Mouse (Mus musculus): Measurements from ENCODE around the gene Gm4969. TPM values are rescaled to one million over a fixed set of nuclear protein-coding genes. Genes with fewer than 3 reads are reported as not detected.
A peak's percentile ranks its signal among the peaks of the same experiment; 100 is the strongest.
"Not testable (repeated sequence)": the region's sequence is repeated elsewhere in the genome, so short reads cannot be mapped to it uniquely, and the experiment has no call there.

Gm4969 gene
- polyA plus RNA-seq, 1 experiment from 2014 or later = 2.2 TPM

DNA sequence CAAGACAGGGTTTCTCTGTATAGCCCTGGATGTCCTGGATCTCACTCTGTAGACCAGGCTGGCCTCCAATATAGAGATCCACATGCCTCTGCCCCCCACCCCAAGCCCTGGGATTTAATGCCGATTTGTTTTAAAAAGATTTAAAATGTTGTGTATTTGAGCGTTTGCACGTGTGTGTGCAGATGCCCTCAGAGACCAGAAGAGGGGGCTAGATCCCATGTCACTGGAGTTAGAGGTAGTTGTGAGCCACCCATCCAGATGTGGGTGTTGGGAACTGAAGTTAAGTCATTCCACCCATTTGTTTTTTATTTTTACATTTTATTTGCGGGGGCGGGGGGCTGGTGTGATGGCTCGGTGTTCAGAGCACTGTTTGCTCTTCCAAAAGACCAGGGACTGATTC is 43.7 kb downstream of the Gm4969 start:
- DNase-seq (ENCODE audit: low spot score) = no peak
- no peak overlapping the region for H3K27ac ChIP-seq
- peaks cover 23% of the 10 kb centered on the region for H3K4me1 ChIP-seq

DNA sequence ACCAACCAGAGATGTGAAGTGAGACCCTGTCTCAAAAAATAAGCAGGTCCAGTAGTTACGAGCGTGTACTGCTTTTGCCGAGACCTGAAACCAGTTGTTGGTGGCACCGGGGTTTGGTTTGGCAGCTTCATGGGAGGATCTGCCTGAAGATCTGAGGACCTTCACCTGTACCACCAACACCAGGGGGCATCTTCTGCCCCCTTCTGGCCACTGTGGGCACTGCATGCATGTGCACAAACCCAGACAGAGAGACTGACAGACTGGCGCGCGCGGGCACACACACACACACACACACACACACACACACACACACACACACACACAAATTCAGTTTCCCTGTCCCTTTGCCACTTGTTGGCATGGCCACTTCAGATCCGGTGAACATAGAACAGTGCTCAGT is 44.7 kb downstream of the Gm4969 start:
- Histone ChIP-seq H3K27ac (no peak overlapping the region), H3K4me3 (no peak overlapping the region), H3K36me3 (peaks cover 10% of the 10 kb centered on the region), H3K27me3 (ENCODE audit: low read depth, poor library complexity, severe bottlenecking) (no peaks in the 10 kb centered on the region), H3K9me3 (replicated peaks) (no peaks in the 10 kb centered on the region), H3K4me1 (peaks cover 23% of the 10 kb centered on the region)
- peak; percentile 51 for DNase-seq (ENCODE audit: low spot score)
- WGBS = 87% methylated on average over 9 of the region's 9 CpGs

More for the DNA sequence above, 43.7 kb downstream of the Gm4969 start:
- 94% methylated on average over 6 of the region's 6 CpGs for WGBS
- Histone ChIP-seq H3K27me3 (ENCODE audit: low read depth, poor library complexity, severe bottlenecking) (no peaks in the 10 kb centered on the region), H3K36me3 (peaks cover 20% of the 10 kb centered on the region), H3K4me3 (no peak overlapping the region), H3K9me3 (replicated peaks) (no peaks in the 10 kb centered on the region)

DNA sequence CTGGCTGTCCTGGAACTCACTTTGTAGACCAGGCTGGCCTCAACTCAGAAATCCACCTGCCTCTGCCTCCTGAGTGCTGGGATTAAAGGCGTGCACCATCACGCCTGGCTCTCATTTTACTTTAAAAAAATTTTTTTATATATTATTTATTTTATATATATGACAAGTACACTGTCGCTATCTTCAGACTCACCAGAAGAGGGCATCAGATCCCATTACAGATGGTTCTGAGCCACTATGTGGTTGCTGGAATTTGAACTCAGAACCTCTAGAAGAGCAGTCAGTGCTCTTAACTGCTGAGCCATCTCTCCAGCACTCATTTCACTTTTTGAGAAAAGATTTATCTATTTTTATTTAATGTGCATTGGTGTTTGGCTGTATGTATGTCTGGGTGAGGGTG is 47.1 kb downstream of the Gm4969 start:
- not testable (repeated sequence) for H3K27ac ChIP-seq; H3K4me3 ChIP-seq; H3K4me1 ChIP-seq; DNase-seq (ENCODE audit: low spot score); H3K36me3 ChIP-seq; H3K9me3 ChIP-seq (replicated peaks)
- H3K27me3 ChIP-seq (ENCODE audit: low read depth, poor library complexity, severe bottlenecking) = peaks cover 22% of the 10 kb centered on the region
- WGBS = 57% methylated on average over 3 of the region's 3 CpGs

DNA sequence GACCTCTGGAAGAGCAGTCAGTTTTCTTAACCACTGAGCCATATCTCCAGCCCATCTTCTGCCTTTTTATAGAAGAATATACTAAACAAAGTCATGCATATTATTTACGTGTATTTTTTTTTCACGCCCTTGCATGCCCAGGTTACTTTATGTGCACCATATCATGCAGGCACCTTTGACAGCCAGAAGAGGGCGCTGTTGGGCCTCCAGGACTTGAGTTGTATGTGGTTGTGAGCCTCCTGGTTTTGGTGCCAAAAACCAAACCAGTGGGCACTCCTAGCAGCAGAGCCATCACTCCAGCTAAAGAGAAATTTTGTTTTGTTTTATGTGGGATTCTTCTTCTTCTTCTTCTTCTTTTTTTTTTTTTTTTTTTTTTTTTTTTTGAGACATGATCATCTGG is 48.7 kb downstream of the Gm4969 start:
- H3K36me3 ChIP-seq = no peaks in the 10 kb centered on the region
- H3K27ac ChIP-seq = no peak overlapping the region
- H3K9me3 ChIP-seq (replicated peaks) = 0 out of 2 replicates have a peak, but pooled peaks cover 1% of the 10 kb centered on the region
- DNase-seq (ENCODE audit: low spot score) = peak; percentile 40
- no peak overlapping the region for H3K4me3 ChIP-seq
- WGBS = 50% methylated on average over 3 of the region's 3 CpGs
- no peaks in the 10 kb centered on the region for H3K4me1 ChIP-seq
- peaks cover 37% of the 10 kb centered on the region for H3K27me3 ChIP-seq (ENCODE audit: low read depth, poor library complexity, severe bottlenecking)

DNA sequence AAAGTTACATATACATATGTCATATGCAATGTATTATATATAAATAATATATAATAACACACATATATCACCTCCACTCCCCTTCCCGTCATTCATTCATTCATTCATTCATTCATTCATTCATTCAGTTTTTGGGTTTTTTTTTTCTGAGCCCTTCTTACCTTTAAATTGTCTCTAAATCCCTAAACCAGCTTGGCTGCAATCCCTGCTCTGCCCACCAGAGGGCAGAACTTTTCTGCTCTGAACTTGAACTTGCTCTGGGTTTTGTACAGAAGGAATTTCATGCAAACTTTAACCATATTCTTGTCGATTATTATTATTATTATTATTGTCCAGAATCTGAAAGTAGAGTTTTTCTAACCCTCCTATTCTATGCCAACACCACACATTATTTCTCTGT is 49.5 kb downstream of the Gm4969 start:
- Histone ChIP-seq H3K4me1 (no peaks in the 10 kb centered on the region), H3K27me3 (ENCODE audit: low read depth, poor library complexity, severe bottlenecking) (peaks cover 45% of the 10 kb centered on the region), H3K36me3 (no peaks in the 10 kb centered on the region), H3K9me3 (replicated peaks) (0 out of 2 replicates have a peak, but pooled peaks cover 1% of the 10 kb centered on the region), H3K4me3 (no peak overlapping the region), H3K27ac (no peak overlapping the region)
- 6% methylated on average over 2 of the region's 2 CpGs for WGBS
- peak; percentile 83 for DNase-seq (ENCODE audit: low spot score)

DNA sequence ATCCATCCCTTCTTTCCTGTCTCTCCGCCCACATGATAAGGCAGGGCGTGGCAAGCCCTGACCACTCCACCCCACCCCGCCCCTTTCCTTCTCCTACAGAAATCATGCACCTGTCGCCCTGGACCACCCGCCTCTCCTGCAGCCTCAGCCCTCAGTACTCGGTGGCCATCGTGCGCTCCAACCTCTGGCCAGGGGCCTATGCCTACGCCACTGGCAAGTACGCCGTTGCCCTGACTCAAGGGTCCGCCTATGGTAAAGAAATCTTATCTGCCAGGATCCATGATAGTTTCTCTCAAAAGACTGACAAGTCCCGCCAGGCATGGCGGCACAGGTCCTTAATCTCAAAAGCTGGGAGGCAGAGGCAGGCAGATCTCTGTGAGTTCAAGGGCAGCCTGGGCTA is 50.2 kb downstream of the Gm4969 start:
- 0 out of 2 replicates have a peak, but pooled peaks cover 1% of the 10 kb centered on the region for H3K9me3 ChIP-seq (replicated peaks)
- WGBS = 71% methylated on average over 11 of the region's 14 CpGs
- H3K36me3 ChIP-seq = no peaks in the 10 kb centered on the region
- H3K27ac ChIP-seq = no peak overlapping the region
- DNase-seq (ENCODE audit: low spot score) = no peak
- no peaks in the 10 kb centered on the region for H3K4me1 ChIP-seq
- H3K27me3 ChIP-seq (ENCODE audit: low read depth, poor library complexity, severe bottlenecking) = peaks cover 49% of the 10 kb centered on the region
- H3K4me3 ChIP-seq = no peak overlapping the region

DNA sequence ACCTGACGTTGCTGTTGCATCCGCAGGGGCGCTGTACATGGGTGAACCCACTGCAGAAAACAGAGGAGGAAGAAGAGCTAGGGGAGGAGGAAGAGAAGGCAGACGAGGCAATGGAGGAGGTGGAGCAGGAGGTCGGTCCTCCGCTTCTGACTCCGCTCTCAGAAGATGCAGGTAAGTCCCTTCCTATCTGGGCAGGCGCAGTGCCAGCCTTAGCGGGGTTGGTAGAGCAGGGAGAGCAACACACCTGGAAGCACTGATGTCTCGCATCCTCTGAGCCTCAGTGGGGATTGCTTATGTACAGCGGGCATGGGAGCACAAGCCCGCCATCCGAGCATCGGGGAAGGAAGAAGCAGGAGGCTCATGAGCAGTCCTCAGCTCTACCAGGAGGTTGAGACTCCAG is 51.1 kb downstream of the Gm4969 start:
- Histone ChIP-seq H3K9me3 (replicated peaks) (0 out of 2 replicates have a peak, but pooled peaks cover 1% of the 10 kb centered on the region), H3K4me3 (no peak overlapping the region), H3K27ac (no peak overlapping the region), H3K4me1 (no peaks in the 10 kb centered on the region), H3K27me3 (ENCODE audit: low read depth, poor library complexity, severe bottlenecking) (peaks cover 49% of the 10 kb centered on the region), H3K36me3 (no peaks in the 10 kb centered on the region)
- 48% methylated on average over 14 of the region's 14 CpGs for WGBS
- DNase-seq (ENCODE audit: low spot score) = no peak

DNA sequence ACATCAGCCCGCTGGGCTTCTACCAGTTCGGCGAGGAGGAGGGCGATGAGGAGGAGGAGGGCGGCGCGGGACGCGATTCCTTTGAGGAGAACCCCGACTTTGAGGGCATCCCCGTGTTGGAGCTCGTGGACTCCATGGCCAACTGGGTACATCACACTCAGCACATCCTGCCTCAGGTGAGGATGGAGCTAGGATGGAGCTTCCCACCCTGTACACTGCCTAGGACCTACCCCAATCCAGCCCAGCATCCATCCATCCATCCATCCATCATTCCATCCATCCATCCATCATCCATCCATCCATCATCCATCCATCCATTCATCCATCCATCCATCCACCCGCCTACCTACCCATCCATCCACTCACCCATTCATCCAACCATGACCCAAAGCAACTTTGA is 52.3 kb downstream of the Gm4969 start:
- Histone ChIP-seq H3K9me3 (replicated peaks) (0 out of 2 replicates have a peak, but pooled peaks cover 1% of the 10 kb centered on the region), H3K27me3 (ENCODE audit: low read depth, poor library complexity, severe bottlenecking) (peaks cover 49% of the 10 kb centered on the region), H3K36me3 (no peaks in the 10 kb centered on the region), H3K27ac (no peak overlapping the region), H3K4me3 (peak overlapping the region; percentile 15; the same call in 1 of the 2 replicates), H3K4me1 (no peaks in the 10 kb centered on the region)
- DNase-seq (ENCODE audit: low spot score) = no peak
- WGBS = 53% methylated on average over 13 of the region's 13 CpGs

DNA sequence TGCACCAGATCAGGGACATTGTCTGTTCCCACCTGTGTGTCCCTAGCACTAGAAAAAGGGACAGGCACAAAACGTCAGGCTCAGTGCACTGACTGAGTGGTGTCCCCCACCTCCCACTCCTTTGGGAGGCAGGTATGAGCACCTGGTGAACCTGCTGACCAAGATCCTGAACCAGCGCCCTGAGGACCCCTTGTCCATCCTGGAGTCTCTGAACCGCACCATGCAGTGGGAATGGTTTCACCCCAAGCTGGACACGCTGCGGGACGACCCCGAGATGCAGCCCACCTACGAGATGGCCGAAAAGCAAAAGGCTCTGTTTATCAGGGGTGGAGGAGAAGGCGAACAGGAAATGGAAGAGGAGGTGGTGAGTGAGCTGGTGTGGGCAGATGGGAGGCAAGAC is 60.8 kb downstream of the Gm4969 start:
- no peaks in the 10 kb centered on the region for H3K27me3 ChIP-seq (ENCODE audit: low read depth, poor library complexity, severe bottlenecking)
- H3K9me3 ChIP-seq (replicated peaks) = no peaks in the 10 kb centered on the region
- H3K27ac ChIP-seq = no peak overlapping the region
- no peak for DNase-seq (ENCODE audit: low spot score)
- H3K4me1 ChIP-seq = peaks cover 11% of the 10 kb centered on the region
- WGBS = 91% methylated on average over 10 of the region's 10 CpGs
- H3K4me3 ChIP-seq = no peak overlapping the region
- peaks cover 40% of the 10 kb centered on the region for H3K36me3 ChIP-seq

DNA sequence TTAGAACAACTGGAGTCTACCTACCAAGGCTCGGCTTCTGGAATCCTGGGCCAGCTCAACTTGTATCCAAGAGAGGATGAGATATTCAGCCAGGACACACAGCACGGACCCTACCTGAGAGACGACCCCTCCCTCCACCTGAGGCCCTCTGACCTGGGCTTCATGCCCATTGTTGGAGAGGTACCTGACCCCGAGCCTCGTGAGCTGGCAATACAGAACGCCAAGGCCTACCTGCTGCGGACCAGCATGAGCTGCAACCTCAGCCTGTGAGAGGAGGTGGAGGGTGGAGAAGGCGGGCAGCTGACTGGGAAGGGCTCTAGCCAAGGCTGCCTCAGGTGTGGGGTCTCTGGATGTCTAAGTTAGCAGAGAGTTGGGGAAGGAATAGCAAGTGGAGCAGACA is 63.1 kb downstream of the Gm4969 start:
- Histone ChIP-seq H3K4me1 (peaks cover 11% of the 10 kb centered on the region), H3K36me3 (peaks cover 63% of the 10 kb centered on the region), H3K27me3 (ENCODE audit: low read depth, poor library complexity, severe bottlenecking) (no peaks in the 10 kb centered on the region), H3K27ac (no peak overlapping the region), H3K9me3 (replicated peaks) (no peaks in the 10 kb centered on the region), H3K4me3 (no peak overlapping the region)
- no peak for DNase-seq (ENCODE audit: low spot score)
- 95% methylated on average over 8 of the region's 8 CpGs for WGBS

DNA sequence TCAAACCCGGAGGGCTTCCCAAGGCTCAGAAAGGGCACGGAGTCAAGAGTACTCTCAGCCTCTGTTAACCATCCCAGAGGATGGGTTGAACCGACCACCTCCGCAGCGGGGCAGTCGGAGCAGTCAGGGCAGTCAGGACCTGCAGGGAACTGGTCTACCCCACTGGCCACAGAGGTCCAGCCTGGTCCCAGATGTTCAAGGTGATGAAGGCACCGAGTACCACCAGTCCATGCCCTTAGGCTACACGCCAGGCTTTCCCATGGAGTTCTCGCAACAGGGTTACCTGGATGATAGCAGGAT is 63.4 kb downstream of the Gm4969 start:
- peaks cover 67% of the 10 kb centered on the region for H3K36me3 ChIP-seq
- no peaks in the 10 kb centered on the region for H3K27me3 ChIP-seq (ENCODE audit: low read depth, poor library complexity, severe bottlenecking)
- no peaks in the 10 kb centered on the region for H3K9me3 ChIP-seq (replicated peaks)
- WGBS = 68% methylated on average over 9 of the region's 9 CpGs
- no peak overlapping the region for H3K27ac ChIP-seq
- H3K4me1 ChIP-seq = peaks cover 11% of the 10 kb centered on the region
- H3K4me3 ChIP-seq = peak overlapping the region; percentile 37
- no peak for DNase-seq (ENCODE audit: low spot score)

DNA sequence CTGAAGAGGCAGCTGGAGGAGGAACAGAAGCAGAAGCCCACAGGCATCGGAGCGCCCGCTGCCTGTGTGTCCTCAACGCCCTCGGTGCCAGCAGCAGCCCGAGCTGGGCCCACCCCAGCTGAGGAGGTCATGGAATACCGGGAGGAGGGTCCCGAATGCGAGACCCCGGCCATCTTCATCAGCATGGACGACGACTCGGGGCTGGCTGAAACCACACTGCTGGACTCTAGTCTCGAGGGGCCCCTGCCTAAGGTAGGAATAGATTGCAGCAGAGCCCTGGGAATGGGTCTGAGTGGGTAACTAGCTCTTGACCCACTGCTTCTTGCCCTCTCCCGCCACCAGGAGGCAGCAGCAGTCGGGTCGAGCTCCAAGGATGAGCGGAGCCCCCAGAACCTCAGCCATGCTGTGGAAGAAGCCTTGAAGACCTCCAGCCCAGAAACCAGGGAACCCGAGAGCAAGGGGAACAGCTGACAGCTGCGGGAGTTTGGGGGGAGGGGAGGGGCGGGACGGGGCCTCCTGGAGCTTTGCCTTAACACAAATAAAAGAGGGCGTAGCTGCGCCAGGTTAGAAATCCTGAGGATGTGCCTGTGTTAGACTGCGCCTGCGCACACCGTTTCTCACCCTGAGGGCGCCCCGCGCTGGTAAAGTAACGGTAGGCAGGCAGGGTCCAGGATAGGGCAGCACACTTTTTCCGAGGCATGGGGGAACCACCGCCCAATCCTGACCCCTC is 64.0 kb downstream of the Gm4969 start, which contains the start of gene Rsph6a:
TSS of gene Rsph6a (plus strand) at position 644 of the 730 bp plus-strand sequence.
- H3K4me3 ChIP-seq = peak within 1 kb of the TSS; percentile 37
- no peaks in the 10 kb centered on the region for H3K9me3 ChIP-seq (replicated peaks)
- H3K36me3 ChIP-seq = peaks cover 72% of the 10 kb centered on the region
- 0 out of 2 replicates have a peak within 1 kb of the TSS, but pooled peaks have one; percentile 27 for H3K27ac ChIP-seq
- no peaks in the 10 kb centered on the region for H3K27me3 ChIP-seq (ENCODE audit: low read depth, poor library complexity, severe bottlenecking)
- peaks cover 11% of the 10 kb centered on the region for H3K4me1 ChIP-seq
- peak; percentile 82 for DNase-seq (ENCODE audit: low spot score)
- 26% methylated on average over 33 of the region's 33 CpGs for WGBS

DNA sequence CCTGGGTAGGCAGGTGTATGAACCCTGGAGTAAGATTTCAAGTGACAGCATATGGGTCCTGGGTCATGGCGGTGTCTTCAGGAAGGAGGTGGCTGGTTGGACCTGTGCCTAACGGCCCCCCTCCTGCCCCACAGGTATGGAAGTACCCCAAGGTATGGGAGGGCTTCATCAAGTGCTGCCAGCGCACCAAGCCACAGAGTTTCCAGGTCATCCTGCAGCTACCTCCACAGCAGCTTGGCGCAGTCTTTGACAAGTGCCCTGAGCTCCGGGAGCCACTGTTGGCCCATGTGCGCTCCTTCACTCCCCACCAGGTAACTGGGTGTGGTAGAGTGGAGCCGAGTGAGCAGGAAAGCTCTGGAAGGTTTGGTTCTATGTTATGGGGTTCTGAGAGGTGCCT is 65.0 kb downstream of the Gm4969 start:
- H3K36me3 ChIP-seq = peaks cover 83% of the 10 kb centered on the region
- no peak overlapping the region for H3K4me3 ChIP-seq
- WGBS = 91% methylated on average over 7 of the region's 7 CpGs
- no peak overlapping the region for H3K27ac ChIP-seq
- no peaks in the 10 kb centered on the region for H3K9me3 ChIP-seq (replicated peaks)
- peaks cover 11% of the 10 kb centered on the region for H3K4me1 ChIP-seq
- no peak for DNase-seq (ENCODE audit: low spot score)
- no peaks in the 10 kb centered on the region for H3K27me3 ChIP-seq (ENCODE audit: low read depth, poor library complexity, severe bottlenecking)

Measured in limb, embryonic 10.5 days (tissue).